Mouse (Mus musculus): ENCODE data around the gene Gm20388.

GRCm38 (mm10) chr8:122932561-122932959 is 3021.9 kb downstream of the Gm20388 start:
- TF ChIP-seq CTCF (IDR thresholded peaks at IDR 0.05; ENCODE audit: low read depth) (no peak), EP300 (optimal IDR thresholded peaks at IDR 0.05) (no peak)
